In genomic region chr3:55324029-55324428, GRCm38 (mm10) we compare ENCODE assay signal across 21 mouse cellular contexts.
"Had no signal": no experiment of that assay in that cellular context is flagged by ENCODE, and none has a peak within 500 bp of the region (broad histone marks: within the 10 kb centered on the region; RNA-seq: fewer than 3 reads in every experiment).

No protein-coding gene starts in this region.

- ATAC-seq: forebrain, embryonic 13.5 days; forebrain, embryonic 14.5 days; forebrain, embryonic 15.5 days; forebrain, embryonic 16.5 days; forebrain, postnatal 0 days had no signal

- DNase-seq: cerebellum, adult 8-10 months; cerebellum, adult 9-10 months; cerebellum, adult 9-11 months; cerebellum, postnatal 10 days; cerebellum, postnatal 14 days; cerebellum, postnatal 25 days; cerebellum, postnatal 36 days; embryo, embryonic 11 days; forebrain, postnatal 0 days; gastrocnemius, adult 2 months; gastrocnemius, postnatal 10 days; gastrocnemius, postnatal 14 days; gastrocnemius, postnatal 25 days; gastrocnemius, postnatal 36 days; heart, adult 11 months; heart, adult 18-20 months; heart, adult 2 months had no signal
